Mouse (Mus musculus) CH12.LX (cell line): ENCODE data around the gene Cnpy1.

ENCODE experiments used
- BHLHE40 ChIP-seq: IDR thresholded peaks from 2 replicates; pipeline ENCODE4 v1.6.1; 2011; ENCODE audit warnings: mild to moderate bottlenecking, low read depth, low read length, improper control_type of control experiment
- MAFK ChIP-seq: IDR thresholded peaks from 2 replicates; pipeline ENCODE4 v1.6.1; 2011; ENCODE audit warnings: low read length, improper control_type of control experiment; ENCODE audit not compliant: insufficient replicate concordance
- MAX ChIP-seq: IDR thresholded peaks from 2 replicates; pipeline ENCODE4 v1.6.1; 2011; ENCODE audit warnings: low read length, improper control_type of control experiment
- SIN3A ChIP-seq: IDR thresholded peaks from 2 replicates; pipeline ENCODE4 v1.6.1; 2012; ENCODE audit warnings: low read length, improper control_type of control experiment, inconsistent platforms

DNA sequence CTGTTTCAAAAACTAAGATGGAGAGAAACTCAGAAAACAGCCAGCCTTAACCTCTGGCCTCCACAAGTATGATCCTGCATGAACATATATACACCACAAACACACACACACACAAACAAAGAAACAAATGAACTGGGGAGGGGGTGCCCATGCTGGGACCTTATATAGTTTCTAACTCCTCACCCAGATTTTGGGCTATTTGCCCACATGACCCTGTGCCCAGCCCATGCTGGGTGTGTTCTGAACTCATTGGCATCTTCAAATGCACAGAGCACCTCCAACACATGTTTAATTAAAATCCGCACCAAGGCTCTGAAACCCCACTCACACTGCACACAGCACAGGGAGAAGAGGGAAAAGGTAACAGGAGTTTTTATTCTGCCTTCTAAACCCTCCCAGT is 14.3 kb upstream of the Cnpy1 start:
- TF ChIP-seq MAFK (no peak), SIN3A (no peak), BHLHE40 (no peak), MAX (no peak)
